Mouse (Mus musculus) liver, embryonic 14.5 days (tissue): ENCODE data around the gene Cul4a. TPM values are rescaled to one million over a fixed set of nuclear protein-coding genes. Genes with fewer than 3 reads are reported as not detected.

Experiments
- ATAC-seq: fragments of 200-750 bp; cut with Nextera tagmentation; 2 replicates; pipeline ENCODE4 v1.8.0; 2017; ENCODE audit warnings: moderate number of reproducible peaks, mild to moderate bottlenecking, moderate library complexity; ENCODE audit not compliant: insufficient read depth
- DNase-seq, 3 experiments: peaks; one replicate each; pipeline ENCODE4 v3.0.0-alpha.2; 2012 to 2013; ENCODE audit warnings: low read depth in 3 of 3, low spot score in 3 of 3
- H3K27ac ChIP-seq: fragments of 300-500 bp; sonication (generic); 2 replicates; pipeline ENCODE4 v1.5.1; 2014; ENCODE audit warnings: moderate library complexity, mild to moderate bottlenecking, control low read depth, inconsistent platforms
- H3K27me3 ChIP-seq: fragments of 300-500 bp; sonication (generic); 2 replicates; pipeline ENCODE4 v1.6.1; 2014; ENCODE audit warnings: mild to moderate bottlenecking, low read length, moderate library complexity; ENCODE audit not compliant: control insufficient read depth, insufficient read depth
- H3K36me3 ChIP-seq: fragments of 300-500 bp; sonication (generic); replicated peaks from 2 replicates; pipeline ENCODE4 v1.6.1; 2014; ENCODE audit warnings: low read depth; ENCODE audit not compliant: control insufficient read depth, insufficient read depth
- H3K4me1 ChIP-seq, 2 experiments: fragments of 200-500 bp in 1 of 2; fragments of 300-500 bp in 1 of 2; sonication (generic) in 1 of 2; replicated peaks; 2 replicates each; pipeline ENCODE4 v1.6.1; 2012 to 2014; ENCODE audit warnings: antibody characterized with exemption in 1 of 2, inconsistent platforms in 1 of 2, low read length in 1 of 2; ENCODE audit not compliant: control insufficient read depth in 2 of 2, insufficient read depth in 2 of 2
- H3K4me2 ChIP-seq: fragments of 300-500 bp; sonication (generic); 2 replicates; pipeline ENCODE4 v1.6.1; 2014; ENCODE audit warnings: low read depth, mild to moderate bottlenecking, control low read depth, moderate library complexity
- H3K4me3 ChIP-seq, 2 experiments: fragments of 200-500 bp in 1 of 2; fragments of 300-500 bp in 1 of 2; sonication (generic) in 1 of 2; 2 replicates each; pipeline ENCODE4 v1.5.1; 2012 to 2014; ENCODE audit warnings: low read depth in 2 of 2, low read length in 2 of 2, mild to moderate bottlenecking in 2 of 2, control low read depth in 1 of 2, inconsistent platforms in 1 of 2, moderate library complexity in 1 of 2; ENCODE audit not compliant: insufficient read depth in 1 of 2
- H3K9ac ChIP-seq: fragments of 300-500 bp; sonication (generic); replicated peaks from 2 replicates; pipeline ENCODE4 v1.6.1; 2014; ENCODE audit warnings: mild to moderate bottlenecking, control low read depth, moderate library complexity
- H3K9me3 ChIP-seq: fragments of 300-500 bp; sonication (generic); 2 replicates; pipeline ENCODE4 v1.6.1; 2016; ENCODE audit warnings: low read length, mixed read lengths; ENCODE audit not compliant: control insufficient read depth
- CTCF ChIP-seq: IDR thresholded peaks from 2 replicates; pipeline ENCODE4 v1.5.1; 2016; ENCODE audit warnings: antibody characterized with exemption, low read depth, control low read depth
- EP300 ChIP-seq: IDR thresholded peaks from 2 replicates; pipeline ENCODE4 v1.6.1; 2016; ENCODE audit warnings: antibody characterized with exemption, low read depth
- WGBS: fragments of 180-500 bp; shearing (Covaris S2); extraction: QIAGEN DNeasy Blood & Tissue Kit; methylation state at CpG from one replicate; pipeline ENCODE4 v1.1.7; 2014; ENCODE audit not compliant: insufficient replicate concordance; 5-methylcytosine and 5-hydroxymethylcytosine counted together
- polyA plus RNA-seq, 2 experiments: library from polyadenylated mRNA; depleted of rRNA in 1 of 2; stranded (reverse) in 1 of 2; unstranded in 1 of 2; fragments of >200 nt; fragmentation: Nextera tagmentation in 1 of 2; extraction: Ambion mirVana in 1 of 2; gene quantifications; 2 replicates each; pipeline versions ENCODE4 v1.2.1 to v1.2.3; 2012 to 2014

Gene Cul4a
- polyA plus RNA-seq, 2 experiments: 48.5 to 68.8 TPM

- no peak for TF ChIP-seq CTCF
- TF ChIP-seq EP300: no peak
- no peak overlapping the region for H3K4me2 ChIP-seq
- H3K27me3 ChIP-seq: no peaks in the 10 kb centered on the region
- H3K4me1 ChIP-seq: no peaks in the 10 kb centered on the region
- 70% methylated on average over 7 of the region's 7 CpGs for WGBS
- H3K4me3 ChIP-seq: no peak overlapping the region
- H3K36me3 ChIP-seq: no peaks in the 10 kb centered on the region
- no peak overlapping the region for H3K9ac ChIP-seq
- DNase-seq: no peak
- H3K9me3 ChIP-seq: no peaks in the 10 kb centered on the region
- ATAC-seq: no peak
- H3K27ac ChIP-seq: no peak overlapping the region
These were observed 82.2 kb downstream of the Cul4a start for GRCm38 (mm10) chr8:13187638-13188037.

GRCm38 (mm10) chr8:13188052-13188555, 82.7 kb downstream of the Cul4a start:
- DNase-seq (no peak), ATAC-seq (no peak)
- Histone ChIP-seq H3K27ac (no peak overlapping the region), H3K4me2 (no peak overlapping the region), H3K4me1 (no peaks in the 10 kb centered on the region), H3K27me3 (no peaks in the 10 kb centered on the region), H3K4me3 (no peak overlapping the region), H3K9me3 (no peaks in the 10 kb centered on the region), H3K9ac (no peak overlapping the region), H3K36me3 (no peaks in the 10 kb centered on the region)
- TF ChIP-seq EP300 (no peak), CTCF (no peak)
- WGBS: 79% methylated on average over 13 of the region's 13 CpGs

- H3K9me3 ChIP-seq: no peaks in the 10 kb centered on the region
- no peaks in the 10 kb centered on the region for H3K4me1 ChIP-seq
- 70% methylated on average over 1 of the region's 1 CpGs for WGBS
- ATAC-seq: no peak
- H3K36me3 ChIP-seq: no peaks in the 10 kb centered on the region
- TF ChIP-seq EP300: no peak
- no peak for TF ChIP-seq CTCF
- no peak overlapping the region for H3K4me3 ChIP-seq
- H3K27ac ChIP-seq: no peak overlapping the region
- no peak overlapping the region for H3K4me2 ChIP-seq
- DNase-seq: no peak
- H3K9ac ChIP-seq: no peak overlapping the region
- H3K27me3 ChIP-seq: no peaks in the 10 kb centered on the region
These were observed 83.4 kb downstream of the Cul4a start for GRCm38 (mm10) chr8:13188857-13189256.

- Histone ChIP-seq H3K9ac (no peak overlapping the region), H3K27ac (no peak overlapping the region), H3K36me3 (no peaks in the 10 kb centered on the region), H3K4me2 (no peak overlapping the region), H3K9me3 (no peaks in the 10 kb centered on the region), H3K4me1 (no peaks in the 10 kb centered on the region), H3K4me3 (no peak overlapping the region), H3K27me3 (no peaks in the 10 kb centered on the region)
- WGBS: 80% methylated on average over 8 of the region's 8 CpGs
- ATAC-seq (no peak), DNase-seq (no peak)
- TF ChIP-seq EP300: no peak
- no peak for TF ChIP-seq CTCF
These were observed 84.8 kb downstream of the Cul4a start for GRCm38 (mm10) chr8:13190235-13190634.

GRCm38 (mm10) chr8:13194818-13195217, 89.4 kb downstream of the Cul4a start:
- 59% methylated on average over 10 of the region's 10 CpGs for WGBS
- TF ChIP-seq EP300: no peak
- no peak for TF ChIP-seq CTCF
- H3K9me3 ChIP-seq: no peaks in the 10 kb centered on the region
- ATAC-seq: no peak
- H3K27ac ChIP-seq: no peak overlapping the region
- no peak overlapping the region for H3K4me2 ChIP-seq
- H3K9ac ChIP-seq: no peak overlapping the region
- no peak for DNase-seq
- no peaks in the 10 kb centered on the region for H3K36me3 ChIP-seq
- H3K4me3 ChIP-seq: no peak overlapping the region
- peaks cover 4 to 9% of the 10 kb centered on the region in 2 experiments for H3K4me1 ChIP-seq
- no peaks in the 10 kb centered on the region for H3K27me3 ChIP-seq
